Mouse (Mus musculus) thymus, postnatal 36 days (tissue): ENCODE data around the gene Acsl5.

ENCODE experiments used
- DNase-seq, 2 experiments: peaks; one replicate each; pipeline ENCODE4 v3.0.0; 2022; ENCODE audit warnings: mixed read lengths in 2 of 2

The Acsl5 gene

GRCm38 (mm10) chr19:55251383-55252124, at the start of gene Acsl5:
Gene Acsl5 (plus strand): TSS chr19:55251938.
- no peak for DNase-seq

- DNase-seq: no peak
These were observed 45.1 kb upstream of the Acsl5 start for GRCm38 (mm10) chr19:55206482-55207138.

- no peak for DNase-seq
These were observed 44.5 kb upstream of the Acsl5 start for GRCm38 (mm10) chr19:55207205-55207604.

GRCm38 (mm10) chr19:55207746-55208538, 43.8 kb upstream of the Acsl5 start:
- DNase-seq: no peak

- no peak for DNase-seq
These were observed 43.1 kb upstream of the Acsl5 start for GRCm38 (mm10) chr19:55208654-55209053.

GRCm38 (mm10) chr19:55209084-55209483, 42.7 kb upstream of the Acsl5 start:
- DNase-seq: no peak

- DNase-seq: no peak
These were observed 40.0 kb upstream of the Acsl5 start for GRCm38 (mm10) chr19:55211698-55212097.

GRCm38 (mm10) chr19:55213617-55214340, 38.0 kb upstream of the Acsl5 start:
- DNase-seq: no peak

GRCm38 (mm10) chr19:55216876-55217275, 34.9 kb upstream of the Acsl5 start:
- no peak for DNase-seq

GRCm38 (mm10) chr19:55217365-55217764, 34.4 kb upstream of the Acsl5 start:
- no peak for DNase-seq

- DNase-seq: peak; percentile 72 to 77
These were observed 33.5 kb upstream of the Acsl5 start for GRCm38 (mm10) chr19:55218192-55218739.

- DNase-seq: no peak
These were observed 33.0 kb upstream of the Acsl5 start for GRCm38 (mm10) chr19:55218741-55219221.

- DNase-seq: no peak
These were observed 32.4 kb upstream of the Acsl5 start for GRCm38 (mm10) chr19:55219359-55219758.

- DNase-seq: no peak
These were observed 30.5 kb upstream of the Acsl5 start for GRCm38 (mm10) chr19:55221208-55221607.

- no peak for DNase-seq
These were observed 29.5 kb upstream of the Acsl5 start for GRCm38 (mm10) chr19:55222268-55222667.

GRCm38 (mm10) chr19:55226621-55227020, 25.1 kb upstream of the Acsl5 start:
- DNase-seq: no peak

- no peak for DNase-seq
These were observed 24.6 kb upstream of the Acsl5 start for GRCm38 (mm10) chr19:55227135-55227534.

- no peak for DNase-seq
These were observed 20.7 kb upstream of the Acsl5 start for GRCm38 (mm10) chr19:55231081-55231480.

- no peak for DNase-seq
These were observed 19.6 kb upstream of the Acsl5 start for GRCm38 (mm10) chr19:55232136-55232535.

GRCm38 (mm10) chr19:55236026-55236425, 15.7 kb upstream of the Acsl5 start:
- DNase-seq: no peak

- DNase-seq: no peak
These were observed 15.2 kb upstream of the Acsl5 start for GRCm38 (mm10) chr19:55236564-55236963.

GRCm38 (mm10) chr19:55239766-55240426, 11.8 kb upstream of the Acsl5 start:
- no peak for DNase-seq
